Mouse (Mus musculus): ENCODE data around the gene Greb1. TPM values are rescaled to one million over a fixed set of nuclear protein-coding genes. Genes with fewer than 3 reads are reported as not detected.

Gene Greb1
- polyA plus RNA-seq, 1 experiment from 2014 or later: 0.04 TPM

GRCm38 (mm10) chr12:16737266-16737665, 63.4 kb downstream of the Greb1 start:
- no peak for TF ChIP-seq CTCF (IDR thresholded peaks at IDR 0.05)
- POLR2A ChIA-PET: no interaction called here
- ATAC-seq (no peak), DNase-seq (ENCODE audit: low read depth, low spot score) (no peak)
- in situ Hi-C loops (cut with MboI; ENCODE audit: low pct_unique_long_range_greater_than_20kb): no loop called here
- peaks cover 24% of the 10 kb centered on the region for H3K27me3 ChIP-seq
- CTCF ChIA-PET: no interaction called here

- peaks cover 19% of the 10 kb centered on the region for H3K27me3 ChIP-seq
- CTCF ChIA-PET: interaction anchor here (1.0 to 1.2 kb wide), 2 partner anchors 19 to 23 kb away, joined by 3 to 4 read pairs; no protein-coding TSS in a partner anchor
- DNase-seq (ENCODE audit: low read depth, low spot score) (no peak), ATAC-seq (no peak)
- in situ Hi-C loops (cut with MboI; ENCODE audit: low pct_unique_long_range_greater_than_20kb): no loop called here
- no peak for TF ChIP-seq CTCF (IDR thresholded peaks at IDR 0.05)
- POLR2A ChIA-PET: no interaction called here
These were observed 66.0 kb downstream of the Greb1 start for GRCm38 (mm10) chr12:16734698-16735097.

GRCm38 (mm10) chr12:16734009-16734408, 66.7 kb downstream of the Greb1 start:
- no peak for DNase-seq (ENCODE audit: low read depth, low spot score)
- ATAC-seq: no peak
- peaks cover 12% of the 10 kb centered on the region for H3K27me3 ChIP-seq

GRCm38 (mm10) chr12:16731121-16731741, 69.5 kb downstream of the Greb1 start:
- DNase-seq (ENCODE audit: low read depth, low spot score) (no peak), ATAC-seq (no peak)
- no peaks in the 10 kb centered on the region for H3K27me3 ChIP-seq
- in situ Hi-C loops (cut with MboI; ENCODE audit: low pct_unique_long_range_greater_than_20kb): no loop called here
- no peak for TF ChIP-seq CTCF (IDR thresholded peaks at IDR 0.05)
- ChIA-PET CTCF (no interaction called here), POLR2A (no interaction called here)

More at GRCm38 (mm10) chr12:16734009-16734408, 66.7 kb downstream of the Greb1 start:
- in situ Hi-C loops (cut with MboI; ENCODE audit: low pct_unique_long_range_greater_than_20kb): no loop called here
- no peak for TF ChIP-seq CTCF (IDR thresholded peaks at IDR 0.05)
- CTCF ChIA-PET: interaction anchor here (1.0 kb wide), 1 partner anchor 20 kb away, joined by 3 read pairs; no protein-coding TSS in a partner anchor
- POLR2A ChIA-PET: no interaction called here

- CTCF ChIA-PET: no interaction called here
- in situ Hi-C loops (cut with MboI; ENCODE audit: low pct_unique_long_range_greater_than_20kb): no loop called here
- H3K27me3 ChIP-seq: no peaks in the 10 kb centered on the region
- POLR2A ChIA-PET: no interaction called here
- no peak for TF ChIP-seq CTCF (IDR thresholded peaks at IDR 0.05)
- DNase-seq (ENCODE audit: low read depth, low spot score) (no peak), ATAC-seq (no peak)
These were observed 70.5 kb downstream of the Greb1 start for GRCm38 (mm10) chr12:16730196-16730595.

GRCm38 (mm10) chr12:16728221-16728620, 72.5 kb downstream of the Greb1 start:
- POLR2A ChIA-PET: no interaction called here
- no peak for DNase-seq (ENCODE audit: low read depth, low spot score)
- no peak for ATAC-seq
- CTCF ChIA-PET: interaction anchor here (2.2 kb wide), 1 partner anchor 9 kb away, joined by 10 read pairs; no protein-coding TSS in a partner anchor
- in situ Hi-C loops (cut with MboI; ENCODE audit: low pct_unique_long_range_greater_than_20kb): no loop called here
- H3K27me3 ChIP-seq: peaks cover 2% of the 10 kb centered on the region
- no peak for TF ChIP-seq CTCF (IDR thresholded peaks at IDR 0.05)

GRCm38 (mm10) chr12:16726229-16726628, 74.5 kb downstream of the Greb1 start:
- no peak for ATAC-seq
- TF ChIP-seq CTCF (IDR thresholded peaks at IDR 0.05): no peak
- in situ Hi-C loops (cut with MboI; ENCODE audit: low pct_unique_long_range_greater_than_20kb): no loop called here
- ChIA-PET CTCF (no interaction called here), POLR2A (no interaction called here)
- peaks cover 4% of the 10 kb centered on the region for H3K27me3 ChIP-seq
- no peak for DNase-seq (ENCODE audit: low read depth, low spot score)

GRCm38 (mm10) chr12:16723601-16724000, 77.1 kb downstream of the Greb1 start:
- no peak for TF ChIP-seq CTCF (IDR thresholded peaks at IDR 0.05)
- ATAC-seq (no peak), DNase-seq (ENCODE audit: low read depth, low spot score) (no peak)
- in situ Hi-C loops (cut with MboI; ENCODE audit: low pct_unique_long_range_greater_than_20kb): no loop called here
- ChIA-PET CTCF (no interaction called here), POLR2A (no interaction called here)
- peaks cover 9% of the 10 kb centered on the region for H3K27me3 ChIP-seq

- DNase-seq (ENCODE audit: low read depth, low spot score): peak; percentile 7
- peaks cover 9% of the 10 kb centered on the region for H3K27me3 ChIP-seq
- TF ChIP-seq CTCF (IDR thresholded peaks at IDR 0.05): peak; percentile 79
- POLR2A ChIA-PET: no interaction called here
- CTCF ChIA-PET: interaction anchor here (0.9 to 2.5 kb wide), 13 partner anchors 10 to 89 kb away, joined by 3 to 10 read pairs (median 4); no protein-coding TSS in a partner anchor
- in situ Hi-C loops (cut with MboI; ENCODE audit: low pct_unique_long_range_greater_than_20kb): loop anchor here (5.0 kb wide), 3 partner anchors 34 to 289 kb away; no protein-coding TSS in a partner anchor
- peak; percentile 59 for ATAC-seq
These were observed 81.9 kb downstream of the Greb1 start for GRCm38 (mm10) chr12:16718660-16719315.

GRCm38 (mm10) chr12:16717653-16718052, 83.0 kb downstream of the Greb1 start:
- peaks cover 8% of the 10 kb centered on the region for H3K27me3 ChIP-seq
- TF ChIP-seq CTCF (IDR thresholded peaks at IDR 0.05): peak; percentile 88
- ChIA-PET CTCF (interaction anchor here (0.8 to 2.5 kb wide), 6 partner anchors 10 to 37 kb away, joined by 3 to 10 read pairs (median 4); no protein-coding TSS in a partner anchor), POLR2A (no interaction called here)
- DNase-seq (ENCODE audit: low read depth, low spot score): no peak
- in situ Hi-C loops (cut with MboI; ENCODE audit: low pct_unique_long_range_greater_than_20kb): loop anchor here (5.0 kb wide), 3 partner anchors 35 to 290 kb away; no protein-coding TSS in a partner anchor
- no peak for ATAC-seq

- ATAC-seq (no peak), DNase-seq (ENCODE audit: low read depth, low spot score) (no peak)
- no peak for TF ChIP-seq CTCF (IDR thresholded peaks at IDR 0.05)
- in situ Hi-C loops (cut with MboI; ENCODE audit: low pct_unique_long_range_greater_than_20kb): loop anchor here (5.0 kb wide), 3 partner anchors 38 to 293 kb away; no protein-coding TSS in a partner anchor
- H3K27me3 ChIP-seq: peaks cover 17% of the 10 kb centered on the region
- ChIA-PET POLR2A (no interaction called here), CTCF (interaction anchor here (1.0 kb wide), 1 partner anchor 24 kb away, joined by 3 read pairs; no protein-coding TSS in a partner anchor)
These were observed 86.1 kb downstream of the Greb1 start for GRCm38 (mm10) chr12:16714616-16715015.

Data from Patski (cell line).